Mouse (Mus musculus): Measurements from ENCODE around the gene Celf6. TPM values are rescaled to one million over a fixed set of nuclear protein-coding genes. Genes with fewer than 3 reads are reported as not detected.
A peak's percentile ranks its signal among the peaks of the same experiment; 100 is the strongest.

The Celf6 gene
- polyA plus RNA-seq, 1 experiment from 2014 or later = 0.09 TPM

GRCm38 (mm10) chr9:59588710-59589671 lies 11.3 kb downstream of the Celf6 start:
- Histone ChIP-seq H3K9me3 (no peaks in the 10 kb centered on the region), H3K27ac (no peak overlapping the region), H3K4me2 (no peak overlapping the region), H3K27me3 (no peaks in the 10 kb centered on the region), H3K4me1 (peaks cover 5% of the 10 kb centered on the region; the same call in 1 of the 2 replicates), H3K36me3 (no peaks in the 10 kb centered on the region), H3K9ac (no peak overlapping the region), H3K4me3 (no peak overlapping the region)
- ATAC-seq (ENCODE audit: insufficient number of reproducible peaks, low FRiP score, low TSS enrichment, low read depth) = no peak
- WGBS = 42% methylated on average over 12 of the region's 12 CpGs

GRCm38 (mm10) chr9:59589703-59590439 lies 12.2 kb downstream of the Celf6 start:
- H3K4me2 ChIP-seq = no peak overlapping the region
- no peak overlapping the region for H3K9ac ChIP-seq
- no peak overlapping the region for H3K4me3 ChIP-seq
- no peak overlapping the region for H3K27ac ChIP-seq
- H3K9me3 ChIP-seq = no peaks in the 10 kb centered on the region
- WGBS = 80% methylated on average over 10 of the region's 10 CpGs
- no peaks in the 10 kb centered on the region for H3K36me3 ChIP-seq
- H3K27me3 ChIP-seq = no peaks in the 10 kb centered on the region
- peaks cover 3% of the 10 kb centered on the region; the same call in 1 of the 2 replicates for H3K4me1 ChIP-seq
- no peak for ATAC-seq (ENCODE audit: insufficient number of reproducible peaks, low FRiP score, low TSS enrichment, low read depth)

DNA sequence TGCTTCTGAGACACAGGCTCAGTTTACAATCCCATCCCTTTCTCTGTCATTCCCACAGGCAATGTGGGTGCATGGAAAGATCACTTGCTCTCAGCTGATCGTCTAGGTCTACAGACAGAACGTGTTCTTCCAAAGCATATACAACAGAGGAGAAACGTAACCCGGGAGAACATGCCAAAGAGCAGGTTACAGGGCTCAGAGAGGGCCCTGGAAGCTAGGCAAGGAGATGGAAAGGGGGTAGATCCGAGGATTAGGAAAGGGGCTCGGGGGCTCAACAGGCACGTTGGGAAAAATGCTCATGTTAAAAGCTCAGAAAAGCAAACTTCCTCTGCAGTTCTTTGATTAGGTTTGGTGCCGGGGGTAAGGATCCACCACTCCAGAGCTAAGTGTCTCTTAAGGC lies 23.9 kb downstream of the Celf6 start:
- no peak overlapping the region for H3K4me2 ChIP-seq

GRCm38 (mm10) chr9:59605967-59606366 lies 28.2 kb downstream of the Celf6 start:
- no peaks in the 10 kb centered on the region for H3K9me3 ChIP-seq
- no peak overlapping the region for H3K9ac ChIP-seq
- H3K27ac ChIP-seq = no peak overlapping the region
- no peak overlapping the region for H3K4me3 ChIP-seq
- no peak overlapping the region for H3K4me2 ChIP-seq
- H3K27me3 ChIP-seq = peaks cover 15% of the 10 kb centered on the region
- 56% methylated on average over 6 of the region's 6 CpGs for WGBS
- H3K4me1 ChIP-seq = 0 out of 2 replicates have a peak, but pooled peaks cover 2% of the 10 kb centered on the region
- ATAC-seq (ENCODE audit: insufficient number of reproducible peaks, low FRiP score, low TSS enrichment, low read depth) = no peak
- no peaks in the 10 kb centered on the region for H3K36me3 ChIP-seq

More for the DNA sequence above, 23.9 kb downstream of the Celf6 start:
- Histone ChIP-seq H3K4me3 (no peak overlapping the region), H3K9ac (no peak overlapping the region), H3K27ac (no peak overlapping the region), H3K27me3 (peaks cover 15% of the 10 kb centered on the region), H3K9me3 (no peaks in the 10 kb centered on the region), H3K36me3 (no peaks in the 10 kb centered on the region), H3K4me1 (0 out of 2 replicates have a peak, but pooled peaks cover 2% of the 10 kb centered on the region)
- no peak for ATAC-seq (ENCODE audit: insufficient number of reproducible peaks, low FRiP score, low TSS enrichment, low read depth)
- WGBS = 77% methylated on average over 8 of the region's 8 CpGs

- Histone ChIP-seq H3K4me2 (no peak overlapping the region), H3K4me3 (no peak overlapping the region), H3K9ac (no peak overlapping the region), H3K36me3 (no peaks in the 10 kb centered on the region), H3K9me3 (no peaks in the 10 kb centered on the region), H3K4me1 (no peaks in the 10 kb centered on the region), H3K27me3 (no peaks in the 10 kb centered on the region), H3K27ac (no peak overlapping the region)
- no peak for ATAC-seq (ENCODE audit: insufficient number of reproducible peaks, low FRiP score, low TSS enrichment, low read depth)
- WGBS = 72% methylated on average over 2 of the region's 2 CpGs
These were observed 33.2 kb downstream of the Celf6 start for GRCm38 (mm10) chr9:59610950-59611349.

- H3K27ac ChIP-seq = no peak overlapping the region
- H3K36me3 ChIP-seq = no peaks in the 10 kb centered on the region
- no peak overlapping the region for H3K9ac ChIP-seq
- H3K4me3 ChIP-seq = no peak overlapping the region
- H3K27me3 ChIP-seq = no peaks in the 10 kb centered on the region
- no peak for ATAC-seq (ENCODE audit: insufficient number of reproducible peaks, low FRiP score, low TSS enrichment, low read depth)
- H3K9me3 ChIP-seq = no peaks in the 10 kb centered on the region
- H3K4me1 ChIP-seq = peaks cover 13% of the 10 kb centered on the region
- 79% methylated on average over 2 of the region's 2 CpGs for WGBS
- no peak overlapping the region for H3K4me2 ChIP-seq
These were observed 38.1 kb downstream of the Celf6 start for GRCm38 (mm10) chr9:59615797-59616196.

GRCm38 (mm10) chr9:59616622-59617306 lies 39.0 kb downstream of the Celf6 start, which contains the start of gene Parp6:
Parp6 (plus strand) TSS chr9:59617284.
- no peaks in the 10 kb centered on the region for H3K36me3 ChIP-seq
- peak within 1 kb of the TSS; percentile 94 for H3K27ac ChIP-seq
- H3K9me3 ChIP-seq = no peaks in the 10 kb centered on the region
- peak within 1 kb of the TSS; percentile 59 for H3K4me2 ChIP-seq
- H3K9ac ChIP-seq = peak within 1 kb of the TSS; percentile 83
- WGBS = under 1% methylated on average over 36 of the region's 36 CpGs
- peak; percentile 100 for ATAC-seq (ENCODE audit: insufficient number of reproducible peaks, low FRiP score, low TSS enrichment, low read depth)
- no peaks in the 10 kb centered on the region for H3K27me3 ChIP-seq
- H3K4me1 ChIP-seq = peaks cover 13% of the 10 kb centered on the region
- peak within 1 kb of the TSS; percentile 96 for H3K4me3 ChIP-seq

- no peaks in the 10 kb centered on the region for H3K27me3 ChIP-seq
- H3K9me3 ChIP-seq = no peaks in the 10 kb centered on the region
- H3K9ac ChIP-seq = peak overlapping the region; percentile 83
- peaks cover 6% of the 10 kb centered on the region for H3K36me3 ChIP-seq
- peak overlapping the region; percentile 96 for H3K4me3 ChIP-seq
- WGBS = under 1% methylated on average over 51 of the region's 58 CpGs
- H3K4me1 ChIP-seq = peaks cover 13% of the 10 kb centered on the region
- H3K4me2 ChIP-seq = peak overlapping the region; percentile 59
- ATAC-seq (ENCODE audit: insufficient number of reproducible peaks, low FRiP score, low TSS enrichment, low read depth) = no peak; the same call in 1 of the 2 replicates
- peak overlapping the region; percentile 94 for H3K27ac ChIP-seq
These were observed 39.7 kb downstream of the Celf6 start for GRCm38 (mm10) chr9:59617307-59617973.

GRCm38 (mm10) chr9:59638372-59638771 lies 60.7 kb downstream of the Celf6 start:
- Histone ChIP-seq H3K27me3 (no peaks in the 10 kb centered on the region), H3K9ac (no peak overlapping the region), H3K27ac (no peak overlapping the region), H3K36me3 (peaks cover 74% of the 10 kb centered on the region), H3K4me3 (no peak overlapping the region), H3K9me3 (no peaks in the 10 kb centered on the region), H3K4me2 (no peak overlapping the region), H3K4me1 (no peaks in the 10 kb centered on the region)
- ATAC-seq (ENCODE audit: insufficient number of reproducible peaks, low FRiP score, low TSS enrichment, low read depth) = no peak
- 89% methylated on average over 1 of the region's 1 CpGs for WGBS

- ATAC-seq (ENCODE audit: insufficient number of reproducible peaks, low FRiP score, low TSS enrichment, low read depth) = no peak
- peaks cover 62% of the 10 kb centered on the region for H3K36me3 ChIP-seq
- H3K4me3 ChIP-seq = no peak overlapping the region
- H3K9me3 ChIP-seq = no peaks in the 10 kb centered on the region
- no peak overlapping the region for H3K27ac ChIP-seq
- no peaks in the 10 kb centered on the region for H3K4me1 ChIP-seq
- H3K27me3 ChIP-seq = no peaks in the 10 kb centered on the region
- no peak overlapping the region for H3K9ac ChIP-seq
- 86% methylated on average over 4 of the region's 4 CpGs for WGBS
- H3K4me2 ChIP-seq = no peak overlapping the region
These were observed 62.2 kb downstream of the Celf6 start for GRCm38 (mm10) chr9:59639936-59640335.

- no peak overlapping the region for H3K4me2 ChIP-seq
- no peaks in the 10 kb centered on the region for H3K9me3 ChIP-seq
- WGBS = 78% methylated on average over 2 of the region's 2 CpGs
- H3K4me3 ChIP-seq = no peak overlapping the region
- H3K36me3 ChIP-seq = peaks cover 58% of the 10 kb centered on the region
- ATAC-seq (ENCODE audit: insufficient number of reproducible peaks, low FRiP score, low TSS enrichment, low read depth) = no peak
- H3K27me3 ChIP-seq = no peaks in the 10 kb centered on the region
- H3K27ac ChIP-seq = no peak overlapping the region
- H3K9ac ChIP-seq = no peak overlapping the region
- H3K4me1 ChIP-seq = no peaks in the 10 kb centered on the region
These were observed 63.6 kb downstream of the Celf6 start for GRCm38 (mm10) chr9:59641320-59641719.
